Mouse (Mus musculus) left cerebral cortex, adult 2 months (tissue): ENCODE data around the gene Hivep3. TPM values are rescaled to one million over a fixed set of nuclear protein-coding genes. Genes with fewer than 3 reads are reported as not detected.

Experiments
- DNase-seq, 2 experiments: peaks; one replicate each; pipeline ENCODE4 v3.0.0; 2021 to 2022; ENCODE audit warnings: low spot score in 2 of 2, mixed read lengths in 1 of 2; ENCODE audit errors: extremely low spot score in 1 of 2
- H3K27ac ChIP-seq: fragments of 200-600 bp; 2 replicates; pipeline ENCODE4 v1.8.1; 2022
- H3K4me3 ChIP-seq: fragments of 200-600 bp; 2 replicates; pipeline ENCODE4 v1.8.1; 2022
- CTCF ChIP-seq: fragments of 200-600 bp; IDR thresholded peaks from 2 replicates; pipeline ENCODE4 v1.8.1; 2022; ENCODE audit warnings: antibody characterized with exemption, mild to moderate bottlenecking, moderate library complexity
- intact Hi-C: fragments of 180-260 bp; cut with DNase I; formaldehyde crosslinking; loops from one replicate; pipeline ENCODE4 v1.15.1; 2025
- long read RNA-seq, 2 experiments: library from polyadenylated mRNA; stranded (forward); transcript quantifications; one replicate each; pipeline ENCODE4 v2.0.0; 2021; ENCODE audit warnings: borderline mapping rate in 2 of 2
- total RNA-seq, 2 experiments: library from RNA; stranded (reverse); gene quantifications; 2 replicates each; pipeline ENCODE4 v1.2.3; 2021

Hivep3 gene
- 10 to 100 TPM; 65.8 to 87.4 TPM for total RNA-seq
- long read RNA-seq, experiment 1, partial matches to known transcripts, result 1 of 5 reads
- long read RNA-seq, experiment 1, other reads (novel, unspliced or antisense), result 1 of 5 reads
- long read RNA-seq, experiment 2, partial matches to known transcripts, result 4 of 15 reads
- long read RNA-seq, experiment 2, other reads (novel, unspliced or antisense), result 9 of 15 reads

- intact Hi-C loops, result no loop called here
- Histone ChIP-seq H3K27ac (peak within 1 kb of the TSS; percentile 89), H3K4me3 (peak within 1 kb of the TSS; percentile 91)
- TF ChIP-seq CTCF, result no peak; the same call in 1 of the 2 replicates
- DNase-seq, result peak; percentile 100
Observed at GRCm38 (mm10) chr4:119733184-119733880, at the start of gene Hivep3. Gene Hivep3 (plus strand): TSS chr4:119733784.

GRCm38 (mm10) chr4:119685746-119686145 lies 47.8 kb upstream of the Hivep3 start:
- intact Hi-C loops, result no loop called here
- TF ChIP-seq CTCF, result no peak
- DNase-seq, result no peak

GRCm38 (mm10) chr4:119698339-119698738 lies 35.2 kb upstream of the Hivep3 start:
- no peak overlapping the region for H3K27ac ChIP-seq
- H3K4me3 ChIP-seq, result no peak overlapping the region
- TF ChIP-seq CTCF, result no peak
- intact Hi-C loops, result no loop called here
- no peak for DNase-seq

More at GRCm38 (mm10) chr4:119685746-119686145, 47.8 kb upstream of the Hivep3 start:
- H3K4me3 ChIP-seq, result no peak overlapping the region
- H3K27ac ChIP-seq, result no peak overlapping the region

- DNase-seq, result no peak
- TF ChIP-seq CTCF, result no peak
- intact Hi-C loops, result no loop called here
- H3K27ac ChIP-seq, result no peak overlapping the region
- H3K4me3 ChIP-seq, result no peak overlapping the region
Observed at GRCm38 (mm10) chr4:119701269-119701954, 32.2 kb upstream of the Hivep3 start.

- TF ChIP-seq CTCF, result no peak
- DNase-seq, result no peak
- H3K27ac ChIP-seq, result no peak overlapping the region
- intact Hi-C loops, result no loop called here
- no peak overlapping the region for H3K4me3 ChIP-seq
Observed at GRCm38 (mm10) chr4:119703965-119704364, 29.6 kb upstream of the Hivep3 start.

- no peak for TF ChIP-seq CTCF
- intact Hi-C loops, result no loop called here
Observed at GRCm38 (mm10) chr4:119707326-119707725, 26.3 kb upstream of the Hivep3 start.

GRCm38 (mm10) chr4:119707751-119708150 lies 25.8 kb upstream of the Hivep3 start:
- intact Hi-C loops, result no loop called here
- DNase-seq, result no peak
- TF ChIP-seq CTCF, result no peak
- Histone ChIP-seq H3K4me3 (no peak overlapping the region), H3K27ac (no peak overlapping the region)

More at GRCm38 (mm10) chr4:119707326-119707725, 26.3 kb upstream of the Hivep3 start:
- no peak overlapping the region for H3K27ac ChIP-seq
- H3K4me3 ChIP-seq, result no peak overlapping the region
- no peak for DNase-seq

- H3K27ac ChIP-seq, result no peak overlapping the region
- intact Hi-C loops, result no loop called here
- no peak for DNase-seq
- TF ChIP-seq CTCF, result no peak
- no peak overlapping the region for H3K4me3 ChIP-seq
Observed at GRCm38 (mm10) chr4:119710208-119710607, 23.4 kb upstream of the Hivep3 start.

GRCm38 (mm10) chr4:119717443-119717842 lies 16.1 kb upstream of the Hivep3 start:
- no peak overlapping the region; the same call in 1 of the 2 replicates for H3K27ac ChIP-seq
- TF ChIP-seq CTCF, result no peak
- intact Hi-C loops, result no loop called here

GRCm38 (mm10) chr4:119721531-119721930 lies 12.1 kb upstream of the Hivep3 start:
- no peak overlapping the region for H3K4me3 ChIP-seq
- no peak overlapping the region for H3K27ac ChIP-seq
- intact Hi-C loops, result no loop called here
- TF ChIP-seq CTCF, result no peak
- DNase-seq, result no peak

More at GRCm38 (mm10) chr4:119717443-119717842, 16.1 kb upstream of the Hivep3 start:
- peak in 1 of 2 experiments; percentile 35 for DNase-seq
- no peak overlapping the region for H3K4me3 ChIP-seq

- DNase-seq, result no peak
- intact Hi-C loops, result no loop called here
- Histone ChIP-seq H3K4me3 (no peak overlapping the region), H3K27ac (no peak overlapping the region)
- no peak for TF ChIP-seq CTCF
Observed at GRCm38 (mm10) chr4:119726074-119726473, 7.5 kb upstream of the Hivep3 start.

- DNase-seq, result no peak
- no peak overlapping the region for H3K4me3 ChIP-seq
- H3K27ac ChIP-seq, result no peak overlapping the region
- TF ChIP-seq CTCF, result no peak
- intact Hi-C loops, result no loop called here
Observed at GRCm38 (mm10) chr4:119727871-119728270, 5.7 kb upstream of the Hivep3 start.
